Mouse (Mus musculus): Measurements from ENCODE around the gene Amigo2. TPM values are rescaled to one million over a fixed set of nuclear protein-coding genes. Genes with fewer than 3 reads are reported as not detected.

Gene Amigo2
- total and polyA plus RNA-seq, 3 experiments, result 6.4 to 23.0 (median 19.1) TPM

DNA sequence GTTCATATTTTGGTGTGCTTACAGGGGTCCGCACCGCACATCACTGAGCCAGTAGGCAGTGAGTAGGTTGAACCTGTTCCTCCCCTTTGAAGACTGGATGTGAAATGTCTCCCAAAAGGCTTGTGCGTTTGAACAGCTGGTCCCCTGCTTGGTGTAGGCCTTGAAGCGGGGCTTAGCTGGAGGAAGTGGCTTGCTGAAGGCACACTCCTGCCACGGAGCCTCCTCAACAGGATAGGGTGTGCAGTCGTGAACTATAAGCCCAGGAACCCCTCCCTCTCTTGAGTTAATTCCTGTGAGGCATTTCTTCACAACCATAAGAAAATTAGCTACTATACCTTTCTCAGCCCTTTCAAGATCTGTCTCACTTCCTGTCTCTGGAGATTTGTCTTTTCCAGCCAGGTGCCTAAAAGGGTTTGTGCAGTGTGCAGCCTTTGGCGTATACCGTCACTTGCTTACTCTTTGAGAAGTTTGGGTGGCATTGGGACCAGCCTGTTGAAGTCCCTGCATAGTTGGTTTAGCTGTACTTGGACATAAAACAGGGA, 5.5 kb upstream of the Amigo2 start:
- Histone ChIP-seq H3K27me3 (replicated peaks) (no peaks in the 10 kb centered on the region), H3K4me2 (ENCODE audit: insufficient read depth, low read depth, poor library complexity, severe bottlenecking) (peak overlapping the region; percentile 4; the same call in 1 of the 2 replicates), H3K9ac (ENCODE audit: insufficient read depth, low read depth) (peak overlapping the region; percentile 18; the same call in 1 of the 2 replicates), H3K4me1 (ENCODE audit: control insufficient read depth in 1 of 2, insufficient read depth in 2 of 2) (peaks cover 24 to 78% of the 10 kb centered on the region in 2 experiments), H3K27ac (ENCODE audit: insufficient read depth, low read depth) (peak overlapping the region; percentile 54), H3K9me3 (replicated peaks; ENCODE audit: low read length) (no peaks in the 10 kb centered on the region), H3K4me3 (replicated peaks in 1 of 3; ENCODE audit: low read depth in 2 of 3, low read length in 2 of 3, poor library complexity in 1 of 3) (no peak overlapping the region), H3K79me2 (replicated peaks; ENCODE audit: control insufficient read depth, extremely low read depth, insufficient read depth, poor library complexity, severe bottlenecking) (no peaks in the 10 kb centered on the region; the same call in 1 of the 2 replicates), H3K36me3 (replicated peaks in 1 of 2; ENCODE audit: control insufficient read depth in 1 of 2, insufficient read depth in 1 of 2, low read length in 1 of 2) (no peaks in the 10 kb centered on the region)
- peak; percentile 65 for DNase-seq (ENCODE audit: extremely low read depth)
- dilution Hi-C loops (cut with MboI; ENCODE audit: extremely low pct_ligation_motif_present, extremely low pct_unique_long_range_greater_than_20kb, low sequenced_read_pairs) (no loop called here), in situ Hi-C loops (cut with MboI; ENCODE audit: low pct_ligation_motif_present, low pct_unique_long_range_greater_than_20kb, low sequenced_read_pairs) (loop anchor here (5.0 to 10.0 kb wide), 2 partner anchors 130 to 212 kb away; no protein-coding TSS in a partner anchor)
- TF ChIP-seq MAZ (IDR thresholded peaks at IDR 0.05; ENCODE audit: low read depth, low read length) (peak; percentile 36; the same call in 1 of the 2 replicates), PAX5 (IDR thresholded peaks at IDR 0.05; ENCODE audit: low read length) (no peak), USF2 (conservative IDR thresholded peaks at IDR 0.05; ENCODE audit: low read depth, low read length) (no peak), ETS1 (conservative IDR thresholded peaks at IDR 0.05; ENCODE audit: low read depth, low read length) (peak; percentile 45), POLR2A (IDR thresholded peaks at IDR 0.05; ENCODE audit: low read depth, low read length) (no peak), ZC3H11A (IDR thresholded peaks at IDR 0.05; ENCODE audit: low read depth, low read length) (no peak), NRF1 (IDR thresholded peaks at IDR 0.05; ENCODE audit: low read depth, low read length) (no peak), RAD21 (IDR thresholded peaks at IDR 0.05; ENCODE audit: low read depth, low read length) (no peak), IRF4 (IDR thresholded peaks at IDR 0.05; ENCODE audit: low read depth, low read length) (peak; percentile 52; the same call in 1 of the 2 replicates), JUND (conservative IDR thresholded peaks at IDR 0.05; ENCODE audit: low read depth, low read length) (0 out of 2 replicates have a peak, but pooled peaks have one; percentile 19), HCFC1 (IDR thresholded peaks at IDR 0.05; ENCODE audit: low read depth, low read length) (no peak), EP300 (IDR thresholded peaks at IDR 0.05; ENCODE audit: low read length) (peak; percentile 46; the same call in 1 of the 2 replicates), TBP (conservative IDR thresholded peaks at IDR 0.05; ENCODE audit: low read depth, low read length) (no peak), MXI1 (IDR thresholded peaks at IDR 0.05; ENCODE audit: low read depth, low read length) (no peak), GABPA (IDR thresholded peaks at IDR 0.05; ENCODE audit: insufficient replicate concordance, low read depth, low read length) (no peak), NELFE (IDR thresholded peaks at IDR 0.05; ENCODE audit: low read depth, low read length) (no peak), USF1 (IDR thresholded peaks at IDR 0.05; ENCODE audit: low read depth, low read length) (no peak), MYC (IDR thresholded peaks at IDR 0.05; ENCODE audit: low read depth, low read length) (no peak), E2F4 (IDR thresholded peaks at IDR 0.05; ENCODE audit: insufficient replicate concordance, low read depth, low read length) (no peak), BHLHE40 (IDR thresholded peaks at IDR 0.05; ENCODE audit: low read depth, low read length) (peak; percentile 21; the same call in 1 of the 2 replicates), ELF1 (IDR thresholded peaks at IDR 0.05; ENCODE audit: low read depth, low read length) (peak; percentile 38; the same call in 1 of the 2 replicates), KAT2A (IDR thresholded peaks at IDR 0.05; ENCODE audit: insufficient replicate concordance, low read length) (no peak), UBTF (IDR thresholded peaks at IDR 0.05; ENCODE audit: low read depth, low read length) (no peak), MAFK (IDR thresholded peaks at IDR 0.05; ENCODE audit: insufficient replicate concordance, low read length) (no peak), TCF12 (IDR thresholded peaks at IDR 0.05; ENCODE audit: low read depth, low read length) (peak; percentile 57; the same call in 1 of the 2 replicates), CHD1 (IDR thresholded peaks at IDR 0.05; ENCODE audit: low read depth, low read length) (no peak), MEF2A (IDR thresholded peaks at IDR 0.05; ENCODE audit: borderline replicate concordance, low read depth, low read length) (0 out of 2 replicates have a peak, but pooled peaks have one; percentile 41), CTCF (conservative IDR thresholded peaks at IDR 0.05 in 1 of 2, IDR thresholded peaks at IDR 0.05 in 1 of 2; ENCODE audit: low read depth in 2 of 2, low read length in 2 of 2) (no peak), CHD2 (IDR thresholded peaks at IDR 0.05; ENCODE audit: low read length) (no peak), ZNF384 (IDR thresholded peaks at IDR 0.05; ENCODE audit: low read depth, low read length) (no peak), JUN (IDR thresholded peaks at IDR 0.05; ENCODE audit: insufficient read depth, low read depth, low read length) (no peak), SMC3 (IDR thresholded peaks at IDR 0.05; ENCODE audit: low read depth, low read length) (no peak), RCOR1 (conservative IDR thresholded peaks at IDR 0.05; ENCODE audit: low read depth, low read length) (no peak), SIN3A (IDR thresholded peaks at IDR 0.05; ENCODE audit: low read length) (no peak), MAX (IDR thresholded peaks at IDR 0.05; ENCODE audit: low read length) (no peak), POLR2AphosphoS2 (IDR thresholded peaks at IDR 0.05; ENCODE audit: low read depth, low read length) (no peak), ZMIZ1 (IDR thresholded peaks at IDR 0.05; ENCODE audit: low read depth, low read length) (no peak), ZKSCAN1 (IDR thresholded peaks at IDR 0.05; ENCODE audit: borderline replicate concordance, low read depth, low read length) (no peak)
